ENCODE assay signal across 20 mouse cellular contexts in genomic region chr13:83460620-83461019, GRCm38 (mm10).
"Had no signal": no experiment of that assay in that cellular context is flagged by ENCODE, and none has a peak within 500 bp of the region (broad histone marks: within the 10 kb centered on the region; RNA-seq: fewer than 3 reads in every experiment).

No protein-coding gene starts in this region.

- H3K27ac ChIP-seq: layer of hippocampus, adult 2 months; liver, embryonic 14.5 days; macrophage had no signal

- ATAC-seq: intestine, embryonic 16.5 days had no signal

- H3K27me3 ChIP-seq: megakaryocyte, embryonic 14.5 days had no signal

- H3K9ac ChIP-seq: liver, embryonic 14.5 days had no signal

- H3K4me2 ChIP-seq: midbrain, embryonic 11.5 days had no signal

- H3K4me3 ChIP-seq: layer of hippocampus, adult 2 months; megakaryocyte, embryonic 14.5 days had no signal

- DNase-seq: kidney, adult 18-20 months; kidney, adult 9 months; kidney, postnatal 25 days; layer of hippocampus, adult 9-11 months; liver; lung, adult 2 months; lung, postnatal 14 days; midbrain, embryonic 14.5 days; right cerebral cortex, adult 18-20 months; right cerebral cortex, postnatal 14 days; right cerebral cortex, postnatal 4 days; thymus, adult 2 months; thymus, postnatal 14 days; thymus, postnatal 4 days had no signal
